Mouse (Mus musculus) stomach, embryonic 15.5 days (tissue): Measurements from ENCODE around the gene Invs. TPM values are rescaled to one million over a fixed set of nuclear protein-coding genes. Genes with fewer than 3 reads are reported as not detected.
"Not testable (repeated sequence)": the region's sequence is repeated elsewhere in the genome, so short reads cannot be mapped to it uniquely, and the experiment has no call there.

Experiments
- ATAC-seq: fragments of 200-750 bp; cut with Nextera tagmentation; 2 replicates; pipeline ENCODE4 v1.8.0; 2017; ENCODE audit warnings: low read depth, moderate number of reproducible peaks, moderate TSS enrichment; ENCODE audit not compliant: insufficient read depth, low FRiP score
- H3K27ac ChIP-seq: fragments of 300-500 bp; sonication (generic); 2 replicates; pipeline ENCODE4 v1.5.1; 2015; ENCODE audit warnings: mild to moderate bottlenecking, inconsistent platforms
- H3K27me3 ChIP-seq: fragments of 300-500 bp; sonication (generic); replicated peaks from 2 replicates; pipeline ENCODE4 v1.6.1; 2015; ENCODE audit warnings: inconsistent platforms
- H3K36me3 ChIP-seq: fragments of 300-500 bp; sonication (generic); 2 replicates; pipeline ENCODE4 v1.6.1; 2015; ENCODE audit warnings: inconsistent platforms
- H3K4me1 ChIP-seq: fragments of 300-500 bp; sonication (generic); 2 replicates; pipeline ENCODE4 v1.6.1; 2015; ENCODE audit warnings: inconsistent platforms
- H3K4me2 ChIP-seq: fragments of 300-500 bp; sonication (generic); 2 replicates; pipeline ENCODE4 v1.6.1; 2015; ENCODE audit warnings: mild to moderate bottlenecking, inconsistent platforms
- H3K4me3 ChIP-seq: fragments of 300-500 bp; sonication (generic); replicated peaks from 2 replicates; pipeline ENCODE4 v1.5.1; 2015; ENCODE audit warnings: inconsistent platforms
- H3K9ac ChIP-seq: fragments of 300-500 bp; sonication (generic); 2 replicates; pipeline ENCODE4 v1.6.1; 2015; ENCODE audit warnings: inconsistent platforms
- H3K9me3 ChIP-seq: fragments of 300-500 bp; sonication (generic); 2 replicates; pipeline ENCODE4 v1.6.1; 2016; ENCODE audit warnings: inconsistent platforms
- WGBS: fragments of 180-500 bp; shearing (Covaris S2); methylation state at CpG from one replicate; pipeline ENCODE4 v1.1.7; 2015; 5-methylcytosine and 5-hydroxymethylcytosine counted together
- polyA plus RNA-seq: library from polyadenylated mRNA; unstranded; fragments of >200 nt; fragmentation: Nextera tagmentation; extraction: Ambion mirVana; gene quantifications from 2 replicates; pipeline ENCODE4 v1.2.1, GENCODE M21; 2015

Gene Invs
- polyA plus RNA-seq, 1 experiment from 2014 or later, result 9.5 TPM

DNA sequence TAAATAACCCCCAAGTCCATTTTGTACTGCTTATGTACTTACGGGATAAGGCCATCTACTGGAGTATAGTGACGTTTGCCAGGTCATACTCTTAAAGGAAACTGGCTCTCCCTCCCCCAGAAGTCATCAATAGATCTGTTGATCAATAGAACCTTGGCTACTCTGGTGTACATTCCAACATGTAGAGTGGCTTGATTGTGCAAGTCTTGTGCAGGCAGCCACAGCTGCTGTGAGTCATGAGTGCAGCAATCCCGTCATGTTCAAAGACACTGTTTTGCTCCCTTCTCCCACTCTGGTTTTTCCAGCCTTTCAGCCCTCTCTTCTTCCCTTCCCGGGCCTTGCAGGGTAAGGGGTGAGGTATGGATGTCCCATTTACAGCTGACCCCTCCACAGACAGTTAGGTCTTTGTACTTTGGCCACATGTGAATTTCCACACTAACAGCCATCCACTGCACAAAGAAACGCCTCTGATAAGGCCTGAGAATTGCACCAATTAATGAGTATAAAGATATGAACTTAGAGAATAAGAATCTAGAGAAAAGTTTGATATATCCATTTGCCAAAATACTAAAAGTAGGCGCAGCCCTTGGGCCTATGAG lies 53.0 kb downstream of the Invs start:
- no peak overlapping the region for H3K27ac ChIP-seq
- H3K4me3 ChIP-seq, result no peak overlapping the region
- 72% methylated on average over 6 of the region's 6 CpGs for WGBS
- no peak for ATAC-seq
- no peaks in the 10 kb centered on the region for H3K27me3 ChIP-seq
- H3K9ac ChIP-seq, result no peak overlapping the region
- H3K36me3 ChIP-seq, result no peaks in the 10 kb centered on the region
- no peaks in the 10 kb centered on the region for H3K4me1 ChIP-seq
- H3K9me3 ChIP-seq, result no peaks in the 10 kb centered on the region
- H3K4me2 ChIP-seq, result no peak overlapping the region

DNA sequence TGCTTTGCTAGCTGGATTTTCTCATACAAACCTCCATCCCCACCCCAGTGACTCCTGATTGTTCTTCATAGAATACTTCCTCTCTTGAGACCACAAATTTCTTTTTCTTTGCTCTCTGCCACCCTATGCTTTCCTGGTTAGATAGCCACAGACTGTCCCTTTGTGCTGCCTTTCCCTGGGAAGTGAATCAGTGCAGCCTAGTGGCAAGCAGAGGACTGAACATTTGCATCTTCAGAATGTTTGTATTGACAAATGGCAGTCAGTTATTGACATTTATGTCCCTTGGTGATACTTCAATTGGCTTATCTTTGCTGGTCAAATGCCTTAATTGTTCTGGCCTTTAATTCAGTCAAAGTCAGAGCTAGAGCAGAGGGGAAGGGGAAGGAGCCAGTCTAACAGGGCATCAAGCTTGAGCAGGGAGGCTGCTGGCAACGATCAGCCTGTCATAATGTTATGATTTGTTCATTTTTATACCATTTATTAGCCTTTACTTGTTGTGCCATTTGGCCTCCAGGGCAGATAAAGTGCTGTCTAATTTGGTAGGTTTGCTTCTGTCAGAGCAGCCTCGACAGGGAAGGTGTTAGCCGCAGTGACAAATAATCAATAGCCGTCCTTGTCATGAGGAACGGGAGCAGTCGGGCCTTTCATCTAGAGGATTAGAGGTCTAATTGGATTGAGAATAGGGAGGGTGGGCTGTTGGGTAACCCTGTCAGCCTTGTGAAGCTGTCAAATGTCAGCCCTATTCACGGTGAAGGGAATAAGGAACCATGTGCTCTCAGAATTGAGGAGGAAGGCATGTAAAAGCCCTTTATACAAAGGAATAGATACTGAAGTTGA lies 55.6 kb downstream of the Invs start:
- no peaks in the 10 kb centered on the region for H3K36me3 ChIP-seq
- H3K4me1 ChIP-seq, result no peaks in the 10 kb centered on the region
- WGBS, result 19% methylated on average over 7 of the region's 7 CpGs

DNA sequence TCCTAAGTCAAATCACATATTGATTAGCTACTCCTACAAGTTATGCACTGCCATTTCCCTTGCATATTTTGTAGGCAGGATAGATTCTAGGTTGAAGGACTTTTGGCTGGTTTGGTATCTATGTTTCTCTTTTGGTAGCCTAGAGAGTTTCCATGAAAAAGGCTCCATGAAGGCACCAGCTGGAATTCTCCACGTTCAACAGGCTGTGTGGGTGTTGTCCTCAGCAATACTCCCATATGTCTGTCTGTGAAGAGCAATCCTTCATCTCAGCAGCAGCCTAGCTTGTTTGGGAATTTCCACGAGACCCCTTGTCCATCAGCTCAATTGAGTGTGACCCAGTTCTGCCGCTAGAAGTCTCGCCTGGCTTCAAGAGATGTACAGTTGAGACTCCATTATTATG lies 63.1 kb downstream of the Invs start:
- ATAC-seq, result no peak
- Histone ChIP-seq H3K4me3 (no peak overlapping the region), H3K27ac (no peak overlapping the region), H3K4me2 (no peak overlapping the region), H3K4me1 (no peaks in the 10 kb centered on the region), H3K9me3 (no peaks in the 10 kb centered on the region), H3K27me3 (no peaks in the 10 kb centered on the region), H3K9ac (no peak overlapping the region), H3K36me3 (no peaks in the 10 kb centered on the region)
- WGBS, result 82% methylated on average over 4 of the region's 4 CpGs

More for the DNA sequence above, 55.6 kb downstream of the Invs start:
- Histone ChIP-seq H3K9me3 (no peaks in the 10 kb centered on the region), H3K27me3 (no peaks in the 10 kb centered on the region), H3K4me2 (no peak overlapping the region), H3K4me3 (no peak overlapping the region), H3K27ac (no peak overlapping the region), H3K9ac (no peak overlapping the region)
- no peak for ATAC-seq

DNA sequence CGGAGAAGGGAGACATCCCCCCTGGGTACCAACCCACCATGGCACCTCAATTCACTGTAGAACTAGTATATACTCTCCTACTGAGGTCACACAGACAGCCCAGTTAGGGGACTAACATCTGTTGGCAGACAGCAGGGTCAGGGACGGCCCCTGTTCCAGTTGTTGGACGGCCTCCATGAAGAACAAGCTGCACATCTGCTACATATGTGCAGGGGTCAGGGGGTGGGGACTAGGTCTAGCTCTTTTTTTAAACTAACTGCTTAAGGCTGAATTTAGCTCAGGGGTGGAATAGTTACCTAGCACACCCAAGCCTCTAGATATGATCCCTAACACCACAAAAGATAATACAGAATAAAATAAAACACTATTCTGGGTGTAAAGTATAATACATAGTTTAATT lies 82.8 kb downstream of the Invs start:
- no peak for ATAC-seq
- no peaks in the 10 kb centered on the region for H3K4me1 ChIP-seq
- H3K4me2 ChIP-seq, result no peak overlapping the region
- H3K36me3 ChIP-seq, result no peaks in the 10 kb centered on the region
- no peaks in the 10 kb centered on the region for H3K27me3 ChIP-seq
- H3K9me3 ChIP-seq, result no peaks in the 10 kb centered on the region
- WGBS, result 69% methylated on average over 3 of the region's 3 CpGs
- H3K4me3 ChIP-seq, result no peak overlapping the region
- no peak overlapping the region for H3K27ac ChIP-seq
- no peak overlapping the region for H3K9ac ChIP-seq

DNA sequence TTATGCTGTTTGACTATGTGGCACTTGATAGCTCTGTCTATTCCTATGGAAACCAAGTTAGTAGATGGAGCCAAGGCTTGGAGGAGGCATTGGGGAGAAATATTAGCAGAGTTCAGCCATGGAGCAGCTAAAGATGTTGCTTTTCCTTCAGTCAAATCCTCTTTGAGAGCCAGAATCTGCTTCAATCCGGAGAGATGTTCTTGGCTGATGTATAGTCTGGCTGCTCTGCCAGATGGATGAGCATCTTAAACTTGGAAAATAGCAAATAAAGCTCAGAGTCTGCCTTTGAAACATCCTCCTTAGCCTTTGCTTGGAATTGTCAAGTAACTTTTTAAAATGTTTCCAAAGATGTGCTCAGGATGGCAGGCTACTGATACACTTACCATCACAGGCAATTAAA lies 91.5 kb downstream of the Invs start:
- ATAC-seq, result no peak
- 49% methylated on average over 1 of the region's 1 CpGs for WGBS
- H3K9me3 ChIP-seq, result no peaks in the 10 kb centered on the region
- no peaks in the 10 kb centered on the region for H3K4me1 ChIP-seq
- H3K27ac ChIP-seq, result no peak overlapping the region
- H3K36me3 ChIP-seq, result no peaks in the 10 kb centered on the region
- H3K4me2 ChIP-seq, result no peak overlapping the region
- no peak overlapping the region for H3K4me3 ChIP-seq
- H3K27me3 ChIP-seq, result no peaks in the 10 kb centered on the region
- H3K9ac ChIP-seq, result no peak overlapping the region

DNA sequence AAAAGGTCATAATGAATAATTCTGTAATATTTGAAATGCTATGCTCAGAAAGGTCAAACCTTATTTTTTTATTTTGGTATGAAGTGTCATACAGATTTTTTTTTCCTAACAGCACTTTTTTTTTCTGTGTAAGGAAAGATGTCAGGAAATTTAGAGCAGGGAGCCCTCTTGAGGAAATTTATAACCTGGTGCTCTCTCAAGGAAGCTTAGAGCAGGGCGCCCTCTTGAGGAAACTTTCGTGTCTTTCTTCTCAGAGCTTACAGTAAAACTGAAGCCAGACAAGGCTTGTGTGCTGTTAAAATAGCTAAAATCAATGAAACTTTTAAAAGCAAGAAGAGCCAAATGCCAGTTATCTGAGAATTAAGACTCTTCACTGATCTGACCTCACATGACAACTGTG lies 101.4 kb downstream of the Invs start:
- Histone ChIP-seq H3K4me3 (no peak overlapping the region), H3K27ac (no peak overlapping the region), H3K4me1 (no peaks in the 10 kb centered on the region), H3K4me2 (no peak overlapping the region), H3K36me3 (no peaks in the 10 kb centered on the region), H3K9me3 (no peaks in the 10 kb centered on the region), H3K9ac (no peak overlapping the region), H3K27me3 (no peaks in the 10 kb centered on the region)
- no peak for ATAC-seq
- WGBS, result 1% methylated on average over 2 of the region's 2 CpGs

DNA sequence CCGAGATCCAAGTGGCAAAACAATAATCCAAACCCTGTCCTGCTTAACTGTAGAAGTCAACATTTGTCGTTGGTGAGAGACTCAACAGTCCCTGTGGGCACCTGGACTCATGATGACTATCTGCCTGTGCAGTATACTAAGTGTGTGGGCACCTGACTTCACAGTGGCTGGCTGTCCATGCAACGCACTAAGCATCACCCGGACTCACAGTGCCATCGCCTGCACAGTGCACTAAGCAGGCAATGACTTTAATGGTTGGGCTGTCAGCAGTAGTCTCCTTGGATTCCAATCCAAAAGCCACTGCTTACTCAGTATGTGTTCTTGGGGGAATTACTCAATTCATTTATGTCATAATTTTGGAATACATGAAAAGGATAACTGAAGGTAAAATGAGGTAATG lies 102.9 kb downstream of the Invs start:
- Histone ChIP-seq H3K27ac (no peak overlapping the region), H3K9ac (no peak overlapping the region), H3K27me3 (no peaks in the 10 kb centered on the region), H3K9me3 (no peaks in the 10 kb centered on the region), H3K4me2 (no peak overlapping the region), H3K36me3 (no peaks in the 10 kb centered on the region), H3K4me3 (no peak overlapping the region), H3K4me1 (no peaks in the 10 kb centered on the region)
- no peak for ATAC-seq
- 78% methylated on average over 5 of the region's 5 CpGs for WGBS

DNA sequence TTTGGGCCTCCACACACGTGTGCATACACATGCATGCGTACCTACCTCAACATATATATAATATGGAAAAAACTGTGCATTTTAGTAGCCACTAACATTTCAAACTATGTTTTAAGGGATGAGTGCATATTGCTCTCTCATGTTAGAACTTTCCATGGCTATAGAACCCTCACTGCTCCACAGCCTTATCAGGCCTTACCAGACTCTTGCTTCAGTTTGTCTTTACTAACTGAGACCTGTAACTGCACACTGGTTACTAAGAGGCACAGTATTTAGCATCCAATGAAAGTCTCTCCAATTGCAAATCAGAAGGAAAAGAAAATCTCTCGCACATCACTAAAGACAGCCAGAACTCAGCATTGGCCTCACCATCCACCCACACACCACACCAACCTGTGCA lies 117.4 kb downstream of the Invs start:
- H3K27me3 ChIP-seq, result no peaks in the 10 kb centered on the region
- no peak overlapping the region for H3K4me2 ChIP-seq
- H3K4me3 ChIP-seq, result no peak overlapping the region
- H3K4me1 ChIP-seq, result no peaks in the 10 kb centered on the region
- no peak overlapping the region for H3K27ac ChIP-seq
- peaks cover 6% of the 10 kb centered on the region; the same call in 1 of the 2 replicates for H3K36me3 ChIP-seq
- no peak for ATAC-seq
- H3K9me3 ChIP-seq, result no peaks in the 10 kb centered on the region
- H3K9ac ChIP-seq, result no peak overlapping the region
- WGBS, result 92% methylated on average over 3 of the region's 3 CpGs

DNA sequence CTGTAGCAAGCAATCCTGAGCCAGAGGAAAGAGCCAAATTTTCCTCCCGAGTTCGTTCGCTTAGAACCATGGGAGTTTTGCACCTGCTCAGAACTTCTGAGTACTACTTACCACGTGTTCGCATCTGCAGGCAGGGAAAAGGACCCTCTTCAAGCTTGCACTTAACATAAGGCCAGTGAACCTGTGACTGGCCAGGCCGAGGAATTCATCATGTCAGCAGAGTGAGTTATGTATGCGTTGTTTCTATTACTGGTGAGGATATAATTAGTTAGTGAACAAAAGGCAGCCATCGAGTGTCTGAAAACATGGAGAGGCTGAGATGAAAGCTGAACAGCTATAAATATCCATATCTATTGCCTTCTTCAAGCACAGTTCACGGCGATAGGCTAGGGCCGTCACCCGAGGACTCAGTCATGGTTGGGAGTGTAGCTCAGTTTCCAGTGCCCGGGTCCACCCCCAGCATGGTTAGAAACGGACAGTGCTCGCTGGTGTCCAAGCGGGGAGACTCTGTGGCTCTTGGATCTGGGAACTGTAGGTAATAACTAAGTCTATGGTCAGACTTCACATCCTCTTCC lies 123.6 kb downstream of the Invs start:
- no peak overlapping the region for H3K4me2 ChIP-seq
- H3K9ac ChIP-seq, result no peak overlapping the region
- no peak for ATAC-seq
- no peaks in the 10 kb centered on the region for H3K27me3 ChIP-seq
- WGBS, result 75% methylated on average over 16 of the region's 16 CpGs
- no peaks in the 10 kb centered on the region for H3K4me1 ChIP-seq
- no peak overlapping the region for H3K4me3 ChIP-seq
- H3K27ac ChIP-seq, result no peak overlapping the region
- H3K9me3 ChIP-seq, result no peaks in the 10 kb centered on the region
- H3K36me3 ChIP-seq, result no peaks in the 10 kb centered on the region

DNA sequence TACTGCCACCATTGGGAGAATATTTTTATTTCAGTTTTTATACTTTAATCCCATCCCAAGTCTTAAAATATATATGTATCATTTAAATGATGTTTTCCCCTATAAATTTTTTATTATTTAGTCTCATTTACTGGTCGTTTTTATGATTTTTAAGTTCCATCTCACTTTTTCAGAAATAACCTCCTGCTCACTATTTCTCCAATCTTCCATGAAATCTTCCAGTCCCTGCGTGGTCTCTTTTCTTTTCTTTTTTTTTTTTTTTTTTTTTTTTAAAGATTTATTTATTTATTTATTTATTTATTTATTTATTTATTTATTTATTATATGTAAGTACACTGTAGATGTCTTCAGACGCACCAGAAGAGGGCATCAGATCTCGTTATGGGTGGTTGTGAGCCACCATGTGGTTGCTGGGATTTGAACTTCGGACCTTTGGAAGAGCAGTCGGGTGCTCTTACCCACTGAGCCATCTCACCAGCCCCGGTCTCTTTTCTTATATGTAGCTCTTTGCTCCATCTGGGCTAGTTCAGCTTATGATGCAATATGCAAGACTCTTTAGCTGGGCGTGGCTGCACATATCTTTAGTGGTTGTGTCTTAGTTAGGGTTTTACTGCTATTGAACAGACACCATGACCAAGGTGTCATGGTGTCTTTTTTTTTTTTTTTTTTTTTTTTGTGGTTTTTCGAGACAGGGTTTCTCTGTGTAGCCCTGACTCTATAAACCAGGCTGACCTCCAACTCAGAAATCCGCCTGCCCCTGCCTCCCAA lies 126.3 kb downstream of the Invs start:
- H3K27me3 ChIP-seq, ATAC-seq: not testable (repeated sequence)
- 84% methylated on average over 9 of the region's 10 CpGs for WGBS

DNA sequence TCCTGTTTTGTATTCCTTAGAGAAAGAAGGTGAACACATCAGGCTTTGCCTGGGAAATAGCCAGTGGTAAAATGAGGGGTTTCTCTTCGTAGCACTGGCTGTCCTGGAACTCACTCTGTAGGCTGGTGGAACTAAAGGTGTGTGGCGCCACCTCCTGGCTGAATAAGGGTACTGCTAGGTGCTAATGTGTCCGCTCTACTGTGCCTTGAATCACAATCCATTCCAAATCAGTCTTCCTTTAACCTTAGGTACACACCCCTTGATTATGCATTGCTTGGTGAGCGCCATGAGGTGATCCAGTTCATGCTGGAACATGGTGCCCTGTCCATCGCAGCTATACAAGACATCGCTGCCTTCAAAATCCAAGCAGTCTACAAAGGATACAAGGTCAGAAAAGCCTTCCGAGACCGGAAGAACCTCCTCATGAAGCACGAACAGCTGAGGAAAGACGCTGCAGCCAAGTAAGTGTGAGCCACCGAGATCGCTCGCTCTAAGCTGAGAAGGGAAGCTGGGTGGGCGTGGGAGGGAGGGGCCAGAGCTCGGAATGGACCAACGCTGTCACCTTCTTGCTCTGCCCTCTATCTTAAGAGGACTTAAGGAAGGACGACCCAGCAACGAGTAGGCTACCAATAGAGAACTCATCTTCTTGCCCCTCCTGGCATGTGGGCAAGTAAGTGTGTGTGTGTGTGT lies 127.9 kb downstream of the Invs start:
- no peaks in the 10 kb centered on the region for H3K36me3 ChIP-seq
- H3K4me3 ChIP-seq, result no peak overlapping the region
- H3K9me3 ChIP-seq, result no peaks in the 10 kb centered on the region
- H3K9ac ChIP-seq, result no peak overlapping the region
- WGBS, result 45% methylated on average over 18 of the region's 18 CpGs
- ATAC-seq, result no peak
- 0 out of 2 replicates have a peak overlapping the region, but pooled peaks have one; percentile 21 for H3K4me2 ChIP-seq
- no peaks in the 10 kb centered on the region for H3K27me3 ChIP-seq
- no peak overlapping the region for H3K27ac ChIP-seq
- H3K4me1 ChIP-seq, result no peaks in the 10 kb centered on the region

More for the DNA sequence above, 126.3 kb downstream of the Invs start:
- H3K9me3 ChIP-seq, H3K9ac ChIP-seq, H3K4me1 ChIP-seq, H3K27ac ChIP-seq, H3K4me2 ChIP-seq, H3K36me3 ChIP-seq, H3K4me3 ChIP-seq: not testable (repeated sequence)
